Mouse (Mus musculus) lung, postnatal 0 days (tissue): ENCODE results near the gene Ccdc28b.

Experiments
- CTCF ChIP-seq: IDR thresholded peaks from 2 replicates; pipeline ENCODE4 v1.5.1; 2016; ENCODE audit warnings: antibody characterized with exemption, mild to moderate bottlenecking
- EP300 ChIP-seq: IDR thresholded peaks from 2 replicates; pipeline ENCODE4 v1.6.1; 2016; ENCODE audit warnings: antibody characterized with exemption, mild to moderate bottlenecking, control low read depth

DNA sequence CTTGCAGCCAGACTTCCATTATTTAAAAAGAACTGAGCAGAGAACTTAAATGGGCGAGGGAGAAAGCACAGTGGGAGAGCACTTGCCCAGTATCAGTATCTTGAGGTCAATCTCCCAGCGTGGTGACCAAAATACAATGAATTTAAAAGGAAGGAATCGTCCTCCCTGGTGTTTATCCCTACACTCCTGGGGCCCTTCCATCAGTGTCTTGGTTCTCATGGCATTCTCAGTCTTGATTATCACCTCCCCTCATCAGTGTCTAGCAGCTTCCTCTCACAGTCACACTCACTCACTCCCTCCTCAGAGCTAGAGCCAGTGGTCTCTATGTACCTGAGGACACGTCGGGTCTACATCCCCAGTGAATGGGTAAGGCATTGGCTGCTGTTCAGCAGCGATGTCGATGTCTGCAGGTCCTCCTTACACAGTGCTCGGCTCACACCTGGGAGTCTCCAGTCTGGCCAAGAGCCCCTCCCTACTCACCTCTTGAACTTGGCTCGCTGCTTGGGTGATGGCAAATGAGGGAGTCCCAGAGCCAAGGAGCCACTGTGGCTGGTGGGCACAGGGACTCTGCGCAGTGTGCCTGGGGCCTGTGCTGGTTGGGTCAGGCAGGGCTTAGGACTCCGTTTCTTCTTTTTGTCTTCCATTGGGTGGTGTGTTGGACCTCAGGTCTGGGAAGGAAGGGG, 1.5 kb downstream of the Ccdc28b start:
- no peak for TF ChIP-seq CTCF
- TF ChIP-seq EP300, result no peak
